Mouse (Mus musculus) ES-E14 (cell line): ENCODE measurements at regions not wholly inside any gene's neighbourhood (a gene's known extent, or its start where the extent isn't known, plus 50 kb on each side); places are given as distances from the start of the nearest gene placed in this dataset.

Source experiments
- CHD2 ChIP-seq: IDR thresholded peaks from 2 replicates; pipeline ENCODE4 v1.6.1; 2014; ENCODE audit warnings: mild to moderate bottlenecking, low read depth, low read length, inconsistent platforms
- ZC3H11A ChIP-seq: IDR thresholded peaks from 2 replicates; pipeline ENCODE4 v1.6.1; 2012; ENCODE audit warnings: low read depth, mild to moderate bottlenecking, inconsistent platforms, low read length, borderline replicate concordance
- ZNF384 ChIP-seq: IDR thresholded peaks from 2 replicates; pipeline ENCODE4 v1.6.1; 2012; ENCODE audit warnings: low read depth, low read length, inconsistent platforms

- TF ChIP-seq CHD2: no peak
- no peak for TF ChIP-seq ZC3H11A
- no peak for TF ChIP-seq ZNF384
These were observed 97.9 kb upstream of the Cblb start for GRCm38 (mm10) chr16:51933122-51933521.
